Mouse (Mus musculus): Measurements from ENCODE around the gene Rnf181.

DNA sequence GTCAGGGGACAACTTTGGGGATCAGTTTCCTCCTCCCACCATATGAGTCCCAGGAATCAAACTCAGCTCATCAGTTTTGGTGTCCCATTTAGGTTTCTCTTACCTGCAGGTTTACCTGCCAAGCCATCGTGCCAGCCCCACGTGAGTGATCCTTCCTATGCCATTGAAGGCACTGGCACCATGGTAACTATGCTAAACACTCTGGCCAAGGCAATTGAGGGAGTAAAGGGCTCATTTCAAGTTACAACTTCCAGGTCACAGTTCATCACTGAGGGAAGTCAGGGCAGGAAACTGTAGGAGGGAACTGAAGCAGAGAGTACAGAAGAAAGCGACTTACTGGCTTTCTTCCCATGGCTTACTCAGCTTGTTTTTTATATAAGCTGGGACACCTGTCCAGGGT is 452 bp downstream of the Rnf181 start:
- no peak for TF ChIP-seq POLR2A (IDR thresholded peaks at IDR 0.05; ENCODE audit: borderline replicate concordance, insufficient read depth, low read length)
- TF ChIP-seq CTCF (IDR thresholded peaks at IDR 0.05; ENCODE audit: borderline replicate concordance, insufficient read depth, low read depth, low read length), result no peak

All from cerebellum, adult 2 months (tissue).